Mouse (Mus musculus): ENCODE data around the gene Zbtb46. TPM values are rescaled to one million over a fixed set of nuclear protein-coding genes. Genes with fewer than 3 reads are reported as not detected.
A peak's percentile ranks its signal among the peaks of the same experiment; 100 is the strongest.
"Not testable (repeated sequence)": the region's sequence is repeated elsewhere in the genome, so short reads cannot be mapped to it uniquely, and the experiment has no call there.

The Zbtb46 gene
- polyA plus RNA-seq (2015; fragmentation: Nextera tagmentation; extraction: Ambion mirVana) = 15.6 and 17.8 TPM in 2 replicates

GRCm38 (mm10) chr2:181459153-181459672 is at the start of gene Zbtb46:
Zbtb46 (minus strand) TSS chr2:181459426.
- ATAC-seq (replicated peaks; ENCODE audit: low FRiP score, low read depth) (peak; percentile 82), DNase-seq (ENCODE audit: low spot score) (peak; percentile 87)
- Histone ChIP-seq H3K4me2 (ENCODE audit: low read length) (peak within 1 kb of the TSS; percentile 98), H3K36me3 (ENCODE audit: insufficient read depth, low read length) (no peaks in the 10 kb centered on the region), H3K9ac (ENCODE audit: low read depth, low read length) (peak within 1 kb of the TSS; percentile 95), H3K9me3 (replicated peaks; ENCODE audit: low read length) (no peaks in the 10 kb centered on the region), H3K27ac (peak within 1 kb of the TSS; percentile 92), H3K4me3 (replicated peaks; ENCODE audit: low read depth, low read length) (peak within 1 kb of the TSS; percentile 98), H3K27me3 (ENCODE audit: insufficient read depth, low read length) (no peaks in the 10 kb centered on the region), H3K4me1 (replicated peaks; ENCODE audit: insufficient read depth, low read length) (peaks cover 14% of the 10 kb centered on the region; the same call in 1 of the 2 replicates)
- TF ChIP-seq CTCF (IDR thresholded peaks at IDR 0.05; ENCODE audit: low read depth) = no peak
- WGBS = under 1% methylated on average over 24 of the region's 83 CpGs

- Histone ChIP-seq H3K9me3 (replicated peaks; ENCODE audit: low read length) (no peaks in the 10 kb centered on the region), H3K4me1 (replicated peaks; ENCODE audit: insufficient read depth, low read length) (no peaks in the 10 kb centered on the region), H3K27me3 (ENCODE audit: insufficient read depth, low read length) (no peaks in the 10 kb centered on the region), H3K4me3 (replicated peaks; ENCODE audit: low read depth, low read length) (no peak overlapping the region), H3K4me2 (ENCODE audit: low read length) (no peak overlapping the region), H3K36me3 (ENCODE audit: insufficient read depth, low read length) (peaks cover 33% of the 10 kb centered on the region), H3K9ac (ENCODE audit: low read depth, low read length) (no peak overlapping the region), H3K27ac (no peak overlapping the region)
- ATAC-seq (replicated peaks; ENCODE audit: low FRiP score, low read depth) (no peak), DNase-seq (ENCODE audit: low spot score) (no peak)
- WGBS = 72% methylated on average over 4 of the region's 4 CpGs
- TF ChIP-seq CTCF (IDR thresholded peaks at IDR 0.05; ENCODE audit: low read depth) = no peak
Observed at GRCm38 (mm10) chr2:181498644-181499043, 39.4 kb upstream of the Zbtb46 start.

- Histone ChIP-seq H3K36me3 (ENCODE audit: insufficient read depth, low read length) (peaks cover 29% of the 10 kb centered on the region), H3K4me3 (replicated peaks; ENCODE audit: low read depth, low read length) (peak overlapping the region; percentile 71), H3K9ac (ENCODE audit: low read depth, low read length) (peak overlapping the region; percentile 86), H3K4me2 (ENCODE audit: low read length) (peak overlapping the region; percentile 84), H3K27me3 (ENCODE audit: insufficient read depth, low read length) (no peaks in the 10 kb centered on the region), H3K9me3 (replicated peaks; ENCODE audit: low read length) (no peaks in the 10 kb centered on the region), H3K27ac (peak overlapping the region; percentile 96), H3K4me1 (replicated peaks; ENCODE audit: insufficient read depth, low read length) (no peaks in the 10 kb centered on the region)
- ATAC-seq (replicated peaks; ENCODE audit: low FRiP score, low read depth) (peak; percentile 57), DNase-seq (ENCODE audit: low spot score) (peak; percentile 82)
- TF ChIP-seq CTCF (IDR thresholded peaks at IDR 0.05; ENCODE audit: low read depth) = no peak
- WGBS = under 1% methylated on average over 12 of the region's 12 CpGs
Observed at GRCm38 (mm10) chr2:181497548-181497875, 38.3 kb upstream of the Zbtb46 start.

GRCm38 (mm10) chr2:181496831-181497547 is 37.8 kb upstream of the Zbtb46 start, which contains the start of gene Tpd52l2:
Tpd52l2 (plus strand) TSS chr2:181497142.
- Histone ChIP-seq H3K4me3 (replicated peaks; ENCODE audit: low read depth, low read length) (peak within 1 kb of the TSS; percentile 71), H3K9ac (ENCODE audit: low read depth, low read length) (peak within 1 kb of the TSS; percentile 86), H3K27me3 (ENCODE audit: insufficient read depth, low read length) (no peaks in the 10 kb centered on the region), H3K27ac (peak within 1 kb of the TSS; percentile 96), H3K36me3 (ENCODE audit: insufficient read depth, low read length) (peaks cover 23% of the 10 kb centered on the region), H3K4me2 (ENCODE audit: low read length) (peak within 1 kb of the TSS; percentile 84), H3K4me1 (replicated peaks; ENCODE audit: insufficient read depth, low read length) (no peaks in the 10 kb centered on the region), H3K9me3 (replicated peaks; ENCODE audit: low read length) (no peaks in the 10 kb centered on the region)
- TF ChIP-seq CTCF (IDR thresholded peaks at IDR 0.05; ENCODE audit: low read depth) = no peak
- peak; percentile 99 for DNase-seq (ENCODE audit: low spot score)
- WGBS = 0% methylated on average over 46 of the region's 46 CpGs
- peak; percentile 95 for ATAC-seq (replicated peaks; ENCODE audit: low FRiP score, low read depth)

- no peaks in the 10 kb centered on the region for H3K9me3 ChIP-seq (replicated peaks; ENCODE audit: low read length)
- TF ChIP-seq CTCF (IDR thresholded peaks at IDR 0.05; ENCODE audit: low read depth) = peak; percentile 81
- no peaks in the 10 kb centered on the region for H3K4me1 ChIP-seq (replicated peaks; ENCODE audit: insufficient read depth, low read length)
- H3K27ac ChIP-seq = peak overlapping the region; percentile 96
- 7% methylated on average over 8 of the region's 8 CpGs for WGBS
- peak overlapping the region; percentile 84 for H3K4me2 ChIP-seq (ENCODE audit: low read length)
- DNase-seq (ENCODE audit: low spot score) (peak; percentile 94), ATAC-seq (replicated peaks; ENCODE audit: low FRiP score, low read depth) (peak; percentile 69)
- H3K4me3 ChIP-seq (replicated peaks; ENCODE audit: low read depth, low read length) = peak overlapping the region; percentile 71
- H3K9ac ChIP-seq (ENCODE audit: low read depth, low read length) = peak overlapping the region; percentile 47
- no peaks in the 10 kb centered on the region for H3K27me3 ChIP-seq (ENCODE audit: insufficient read depth, low read length)
- peaks cover 17% of the 10 kb centered on the region for H3K36me3 ChIP-seq (ENCODE audit: insufficient read depth, low read length)
Observed at GRCm38 (mm10) chr2:181496281-181496680, 37.1 kb upstream of the Zbtb46 start.

- not testable (repeated sequence) for H3K4me3 ChIP-seq (replicated peaks; ENCODE audit: low read depth, low read length); DNase-seq (ENCODE audit: low spot score); H3K9ac ChIP-seq (ENCODE audit: low read depth, low read length); ATAC-seq (replicated peaks; ENCODE audit: low FRiP score, low read depth); H3K4me1 ChIP-seq (replicated peaks; ENCODE audit: insufficient read depth, low read length); H3K27me3 ChIP-seq (ENCODE audit: insufficient read depth, low read length); H3K9me3 ChIP-seq (replicated peaks; ENCODE audit: low read length)
- 61% methylated on average over 8 of the region's 8 CpGs for WGBS
- Histone ChIP-seq H3K27ac (peak overlapping the region; percentile 96; the same call in 1 of the 2 replicates), H3K36me3 (ENCODE audit: insufficient read depth, low read length) (peaks cover 13% of the 10 kb centered on the region; the same call in 1 of the 2 replicates), H3K4me2 (ENCODE audit: low read length) (0 out of 2 replicates have a peak overlapping the region, but pooled peaks have one; percentile 84)
Observed at GRCm38 (mm10) chr2:181495845-181496244, 36.6 kb upstream of the Zbtb46 start.
